Mouse (Mus musculus): ENCODE measurements around the gene Sh3d19.

DNA sequence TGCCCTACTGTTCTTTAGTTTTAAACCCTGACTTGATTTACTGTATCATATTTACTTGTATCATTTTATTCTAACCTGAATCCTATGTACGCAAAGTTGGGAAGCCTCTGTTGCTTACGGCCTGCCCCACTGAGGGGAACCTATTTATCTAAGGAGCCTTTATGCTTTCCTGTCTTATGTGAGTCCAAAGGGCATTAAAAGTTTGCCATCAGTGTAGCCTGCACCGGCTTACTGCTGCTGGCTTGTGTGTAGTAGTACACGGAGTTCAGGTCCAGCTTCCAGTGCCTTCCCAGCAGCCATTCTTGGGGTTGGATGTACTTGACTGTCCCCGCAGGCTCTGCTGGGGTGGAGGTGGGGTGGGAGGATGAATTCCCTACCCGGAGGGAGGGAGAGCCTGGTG lies 13.6 kb downstream of the Sh3d19 start:
- no peak for TF ChIP-seq CTCF (IDR thresholded peaks at IDR 0.05; ENCODE audit: low read depth, low read length)
- no peak for TF ChIP-seq GATA1 (IDR thresholded peaks at IDR 0.05; ENCODE audit: borderline replicate concordance, low read length)
- no peak for TF ChIP-seq GATA2 (IDR thresholded peaks at IDR 0.05; ENCODE audit: borderline replicate concordance, low read depth, low read length)

Data from G1E (cell line).